Mouse (Mus musculus) ES-E14 (cell line): ENCODE measurements at regions not wholly inside any gene's neighbourhood (a gene's known extent, or its start where the extent isn't known, plus 50 kb on each side); places are given as distances from the start of the nearest gene placed in this dataset.

Source experiments
- HCFC1 ChIP-seq: IDR thresholded peaks from 2 replicates; pipeline ENCODE4 v1.6.1; 2012; ENCODE audit warnings: low read length, inconsistent platforms, borderline replicate concordance; ENCODE audit not compliant: insufficient read depth
- ZC3H11A ChIP-seq: IDR thresholded peaks from 2 replicates; pipeline ENCODE4 v1.6.1; 2012; ENCODE audit warnings: low read depth, mild to moderate bottlenecking, inconsistent platforms, low read length, borderline replicate concordance

DNA sequence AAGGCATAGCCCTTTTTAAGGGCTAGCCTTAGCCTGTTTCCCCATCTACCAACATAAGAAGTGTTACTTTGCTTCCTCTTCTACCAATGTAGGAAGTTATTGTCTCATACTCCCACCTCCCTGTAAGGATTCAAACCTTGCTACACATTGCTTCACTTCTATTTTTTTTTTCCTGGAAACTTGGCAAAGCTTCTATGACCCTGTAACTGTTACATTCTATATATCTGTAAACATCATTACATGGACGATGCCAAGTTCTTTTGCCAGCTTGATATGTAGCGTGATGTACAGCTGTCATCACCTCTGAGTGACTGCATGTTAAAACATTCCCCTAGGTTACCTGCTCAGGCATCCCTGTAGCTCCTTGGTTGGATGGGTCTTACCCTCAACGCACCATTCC lies 114.1 kb upstream of the Pbx1 start:
- TF ChIP-seq ZC3H11A (no peak), HCFC1 (no peak)
